ENCODE assay signal across 28 mouse cellular contexts in genomic region chr16:28982901-28983300, GRCm38 (mm10). TPM values are rescaled to one million over a fixed set of nuclear protein-coding genes. Genes with fewer than 3 reads are reported as not detected.
A peak's percentile ranks its signal among the peaks of the same experiment; 100 is the strongest.
DNase-seq lines count a peak whose midpoint lies in the region; ATAC-seq and TF ChIP-seq lines count a peak whose summit lies in the region.
"Had no signal": no experiment of that assay in that cellular context is flagged by ENCODE, and none has a peak within 500 bp of the region (broad histone marks: within the 10 kb centered on the region; RNA-seq: fewer than 3 reads in every experiment).

No protein-coding gene starts in this region.

- H3K27ac ChIP-seq in kidney, postnatal 0 days, result no peak overlapping the region
- no peak overlapping the region for H3K27ac ChIP-seq in cortical plate, adult 2 months (ENCODE audit: insufficient read depth, low read length)
- H3K27ac ChIP-seq: forebrain, embryonic 10.5 days; forebrain, embryonic 13.5 days; heart, adult 2 months; hindbrain, embryonic 14.5 days; hindbrain, postnatal 0 days had no signal

- H3K36me3 ChIP-seq in kidney, postnatal 0 days (ENCODE audit: insufficient read depth, low read length), result no peaks in the 10 kb centered on the region
- H3K36me3 ChIP-seq: forebrain, embryonic 10.5 days; G1E had no signal

- H3K9me3 ChIP-seq in kidney, postnatal 0 days (replicated peaks; ENCODE audit: low read length), result no peaks in the 10 kb centered on the region
- H3K9me3 ChIP-seq: forebrain, embryonic 10.5 days; forebrain, embryonic 13.5 days had no signal

- no peak overlapping the region for H3K4me2 ChIP-seq in kidney, postnatal 0 days (ENCODE audit: low read length)
- H3K4me2 ChIP-seq: forebrain, embryonic 13.5 days; heart, embryonic 11.5 days; hindbrain, embryonic 14.5 days had no signal

- H3K9ac ChIP-seq in kidney, postnatal 0 days (ENCODE audit: low read depth, low read length), result no peak overlapping the region
- H3K9ac ChIP-seq: forebrain, embryonic 13.5 days; hindbrain, embryonic 14.5 days had no signal

- H3K27me3 ChIP-seq in kidney, postnatal 0 days (ENCODE audit: insufficient read depth, low read length), result no peaks in the 10 kb centered on the region
- H3K27me3 ChIP-seq: CH12.LX; forebrain, embryonic 13.5 days had no signal

- WGBS in kidney, postnatal 0 days, result 83% methylated on average over 7 of the region's 7 CpGs

- no peak overlapping the region for H3K4me3 ChIP-seq in kidney, postnatal 0 days (replicated peaks; ENCODE audit: low read depth, low read length)
- no peak overlapping the region for H3K4me3 ChIP-seq in cortical plate, adult 2 months (ENCODE audit: insufficient read depth, low read length)
- H3K4me3 ChIP-seq: forebrain, embryonic 10.5 days; forebrain, embryonic 13.5 days; heart, adult 2 months had no signal

- TF ChIP-seq POLR2A in cortical plate, adult 2 months (IDR thresholded peaks at IDR 0.05; ENCODE audit: extremely low read depth, insufficient read depth, low read length), result 0 out of 2 replicates have a peak, but pooled peaks have one; percentile 41

- ATAC-seq in kidney, postnatal 0 days (replicated peaks; ENCODE audit: low FRiP score, low read depth), result no peak
- ATAC-seq: forebrain, embryonic 13.5 days; forebrain, embryonic 16.5 days; hindbrain, postnatal 0 days; inflammation-experienced regulatory T-cells, adult 6 months; intestine, embryonic 16.5 days; Patski had no signal

- DNase-seq in embryo, embryonic 10.5 days (ENCODE audit: low spot score), result peak; percentile 13
- DNase-seq in embryo, embryonic 11 days, result no peak
- peak; percentile 12 for DNase-seq in kidney, postnatal 0 days (ENCODE audit: low spot score)
- no peak for DNase-seq in kidney, postnatal 25 days
- DNase-seq in WW6 (ENCODE audit: low read depth, low spot score), result peak; percentile 9
- no peak for DNase-seq in spleen, adult 12 weeks (ENCODE audit: low spot score)
- DNase-seq: adrenal gland, postnatal 10 days; adrenal gland, postnatal 36 days; B cell, adult 2 months; cerebellum, adult 11 months; cerebellum, adult 2 months; cerebellum, adult 9-11 months; cerebellum, postnatal 25 days; gastrocnemius, postnatal 36 days; heart, adult 2 months; kidney, adult 18-20 months had no signal

- no peak for TF ChIP-seq CTCF in kidney, postnatal 0 days (IDR thresholded peaks at IDR 0.05; ENCODE audit: low read depth)
- no peak for TF ChIP-seq CTCF in cortical plate, adult 2 months (IDR thresholded peaks at IDR 0.05; ENCODE audit: extremely low read depth, insufficient read depth, low read length)

- H3K4me1 ChIP-seq in kidney, postnatal 0 days (replicated peaks; ENCODE audit: insufficient read depth, low read length), result no peaks in the 10 kb centered on the region
- H3K4me1 ChIP-seq in cortical plate, adult 2 months (ENCODE audit: control insufficient read depth, insufficient read depth, low read length), result no peaks in the 10 kb centered on the region
- H3K4me1 ChIP-seq: forebrain, embryonic 13.5 days had no signal

RNA-seq across cellular contexts. Expression of gene Mb21d2, which starts 53.4 kb away (rescaled TPM):
- polyA plus RNA-seq in kidney, postnatal 0 days (2015; fragmentation: Nextera tagmentation; extraction: Ambion mirVana), result 6.4 and 6.9 TPM in 2 replicates
- 33.1 and 35.5 TPM in 2 replicates for polyA plus RNA-seq in cortical plate, adult 2 months (2012; rRNA removed)
- polyA plus RNA-seq: G1E; inflammation-experienced regulatory T-cells, adult 6 months had no signal

Comparison
In these comparisons a context has a peak if more than half of its experiments do, and no peak if none do; other contexts are left out.
1. DNase-seq: peak in embryo, embryonic 10.5 days (single experiment), kidney, postnatal 0 days (single experiment) and WW6 (single experiment); none in embryo, embryonic 11 days (single experiment), kidney, postnatal 25 days (0 of 2) and spleen, adult 12 weeks (single experiment).